Mouse (Mus musculus): ENCODE results near the gene Clstn1.

GRCm38 (mm10) chr4:149591486-149591885 lies 5.2 kb downstream of the Clstn1 start:
- TF ChIP-seq CTCF (IDR thresholded peaks at IDR 0.05; ENCODE audit: insufficient read depth, low read length), result no peak
- TF ChIP-seq POLR2A (IDR thresholded peaks at IDR 0.05; ENCODE audit: borderline replicate concordance, extremely low read depth, low read depth, low read length), result no peak

Measured in lung, adult 2 months (tissue).